Mouse (Mus musculus) inflammation-experienced regulatory T-cells (primary cell): ENCODE results near the gene Cep78. TPM values are rescaled to one million over a fixed set of nuclear protein-coding genes. Genes with fewer than 3 reads are reported as not detected.

Experiments
- polyA plus RNA-seq, 2 experiments: library from polyadenylated mRNA; unstranded; fragments of 100-300 nt; shearing (Covaris generic); gene quantifications; one replicate each; pipeline ENCODE4 v1.2.1; 2017

Gene Cep78
- 10 to 100 TPM in 1 of 2 experiments, 1 to 10 TPM in 1; 6.3 to 10.2 TPM for polyA plus RNA-seq

GRCm38 (mm10) chr19:15984449-15985171 lies at the start of gene Cep78:
TSS of gene Cep78 (minus strand) at chr19:15984989.

GRCm38 (mm10) chr19:15947237-15947636 lies 37.6 kb downstream of the Cep78 start, which contains the start of gene Psat1:
TSS of gene Psat1 (minus strand) at chr19:15947337.

Other genes with a start within 250 kb of the Cep78 start
- gene Psat1, start 37.7 kb downstream of the Cep78 start, polyA plus RNA-seq, result 10 to 100 TPM; 29.1 to 36.2 TPM
- 10 to 100 TPM; 12.1 to 13.6 TPM for gene Gnaq, start 147.8 kb upstream of the Cep78 start, polyA plus RNA-seq